Mouse (Mus musculus): ENCODE measurements at regions not wholly inside any gene's neighbourhood (a gene's known extent, or its start where the extent isn't known, plus 50 kb on each side); places are given as distances from the start of the nearest gene placed in this dataset.

DNA sequence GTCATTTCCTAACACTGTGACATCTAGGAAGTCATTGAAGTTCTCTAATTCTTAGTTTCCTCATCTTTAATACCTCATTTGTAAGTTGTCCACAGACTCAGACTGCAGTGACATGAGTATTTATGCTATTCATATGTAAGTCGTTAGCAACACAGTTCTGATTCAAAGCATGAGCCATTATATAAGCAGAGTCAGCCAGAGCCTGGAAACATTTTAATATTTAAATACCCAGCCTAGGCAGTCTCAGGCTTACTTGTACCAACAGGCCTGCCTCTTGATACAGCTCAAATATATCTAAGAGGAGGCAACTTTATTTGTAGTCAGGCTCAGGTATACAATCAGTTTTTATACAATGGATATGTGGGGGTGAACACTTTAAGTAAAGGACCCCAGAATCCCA is 534.8 kb upstream of the Gm26657 start:
- DNase-seq (ENCODE audit: extremely low spot score in 1 of 2, low spot score in 1 of 2): no peak

DNA sequence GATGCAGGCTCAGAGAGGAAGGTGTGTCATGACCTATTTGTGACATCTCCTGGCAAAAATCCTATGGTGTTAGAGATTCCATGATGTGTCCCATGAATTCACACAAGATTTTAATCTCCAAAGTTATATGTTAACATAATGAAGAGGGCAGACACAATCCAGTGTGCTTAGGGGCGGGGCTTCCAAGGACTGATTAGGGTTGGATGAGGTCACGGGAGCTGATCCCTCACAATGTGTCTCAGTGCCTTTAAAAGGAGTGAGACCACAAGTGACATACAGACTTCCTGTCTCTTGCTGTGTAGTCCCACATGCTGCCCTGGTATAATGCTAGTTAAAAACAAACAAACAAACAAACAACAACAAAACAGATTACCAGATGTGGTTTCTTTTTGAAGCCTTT is 546.5 kb upstream of the Gm26657 start:
- no peak for DNase-seq (ENCODE audit: extremely low spot score in 1 of 2, low spot score in 1 of 2)

DNA sequence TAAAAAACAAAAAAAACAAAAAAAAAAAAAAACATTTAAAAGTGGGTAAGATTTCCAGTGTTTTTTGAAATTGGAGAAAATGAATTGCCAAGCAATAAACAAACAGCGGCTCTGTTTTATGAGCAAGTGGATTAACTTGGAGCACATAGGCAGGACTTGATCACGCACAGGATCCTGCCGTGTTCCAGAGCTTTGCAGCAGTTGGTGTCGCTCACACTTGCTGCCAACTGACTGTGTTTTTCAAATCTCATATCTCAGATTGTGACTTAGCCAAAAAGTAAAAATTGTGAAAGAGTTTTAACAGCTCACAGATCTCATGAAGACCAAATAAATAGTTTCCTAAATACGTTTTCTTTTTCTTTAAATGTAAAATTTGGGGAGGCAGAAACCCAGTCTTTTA is 547.4 kb upstream of the Gm26657 start:
- DNase-seq (ENCODE audit: extremely low spot score in 1 of 2, low spot score in 1 of 2): no peak

DNA sequence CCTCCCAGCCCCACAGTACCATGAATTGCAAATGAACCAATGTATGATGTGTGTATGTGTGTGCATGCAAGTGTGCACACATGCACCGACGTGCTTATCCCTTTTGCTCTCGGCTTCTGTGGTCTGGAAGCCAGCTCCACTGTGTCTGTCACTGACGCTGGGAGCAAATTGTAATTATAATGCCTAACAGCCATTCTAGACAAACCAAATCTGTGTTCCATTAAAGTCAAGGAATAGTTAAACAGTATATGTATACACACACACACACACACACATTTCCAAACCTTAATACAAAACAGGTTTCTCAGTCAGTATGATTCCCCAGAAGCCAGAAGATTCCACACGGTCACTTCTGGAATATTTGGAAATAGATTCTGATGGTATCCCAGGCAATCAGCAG is 560.3 kb upstream of the Gm26657 start:
- DNase-seq (ENCODE audit: extremely low spot score in 1 of 2, low spot score in 1 of 2): no peak

DNA sequence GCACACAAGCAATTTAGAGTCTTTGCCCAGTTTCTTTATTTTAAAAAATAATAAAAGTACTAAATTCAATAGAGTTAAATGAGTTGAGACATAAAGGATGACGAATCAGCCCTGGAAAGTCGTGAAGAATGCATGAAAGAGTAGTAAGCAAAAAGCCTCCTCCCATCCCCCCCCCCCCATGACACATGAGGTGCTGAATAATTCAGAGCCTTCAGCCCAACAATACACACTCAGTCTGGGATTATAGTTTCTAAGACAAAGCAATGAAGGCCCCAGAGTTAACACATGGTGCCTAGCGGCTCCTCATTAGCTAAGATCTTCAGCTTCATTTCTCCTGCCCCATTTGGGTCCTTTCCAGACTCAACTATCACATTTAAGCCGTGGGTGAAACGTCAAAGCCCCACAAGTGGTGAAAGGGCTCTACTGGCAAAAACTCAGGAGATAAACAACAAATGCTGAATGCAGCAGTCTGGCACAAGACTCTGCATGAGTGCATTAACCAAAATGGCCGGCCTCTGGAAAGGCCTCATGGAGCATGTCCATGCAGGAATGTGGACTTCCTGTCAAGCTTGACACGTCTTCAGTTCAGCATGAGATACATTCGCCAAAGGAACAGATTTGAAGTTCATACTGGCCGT is 560.9 kb upstream of the Gm26657 start:
- no peak for DNase-seq (ENCODE audit: extremely low spot score in 1 of 2, low spot score in 1 of 2)

DNA sequence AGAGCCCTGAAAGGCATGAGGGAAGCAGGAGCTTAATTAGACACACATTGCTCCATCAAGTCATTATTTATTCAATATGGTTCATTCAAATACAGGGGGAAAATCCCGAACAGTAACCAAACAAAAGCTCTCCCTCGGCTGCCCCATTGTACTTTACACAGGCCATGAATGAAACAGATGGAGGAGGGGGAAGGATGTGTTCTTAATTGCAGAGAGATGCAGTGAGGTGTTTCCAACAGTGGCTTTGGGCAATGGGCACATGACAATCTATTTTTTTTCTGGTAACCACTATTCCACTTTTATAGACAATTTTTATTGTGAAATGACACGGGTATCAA is 578.6 kb upstream of the Gm26657 start:
- no peak for DNase-seq (ENCODE audit: extremely low spot score in 1 of 2, low spot score in 1 of 2)

DNA sequence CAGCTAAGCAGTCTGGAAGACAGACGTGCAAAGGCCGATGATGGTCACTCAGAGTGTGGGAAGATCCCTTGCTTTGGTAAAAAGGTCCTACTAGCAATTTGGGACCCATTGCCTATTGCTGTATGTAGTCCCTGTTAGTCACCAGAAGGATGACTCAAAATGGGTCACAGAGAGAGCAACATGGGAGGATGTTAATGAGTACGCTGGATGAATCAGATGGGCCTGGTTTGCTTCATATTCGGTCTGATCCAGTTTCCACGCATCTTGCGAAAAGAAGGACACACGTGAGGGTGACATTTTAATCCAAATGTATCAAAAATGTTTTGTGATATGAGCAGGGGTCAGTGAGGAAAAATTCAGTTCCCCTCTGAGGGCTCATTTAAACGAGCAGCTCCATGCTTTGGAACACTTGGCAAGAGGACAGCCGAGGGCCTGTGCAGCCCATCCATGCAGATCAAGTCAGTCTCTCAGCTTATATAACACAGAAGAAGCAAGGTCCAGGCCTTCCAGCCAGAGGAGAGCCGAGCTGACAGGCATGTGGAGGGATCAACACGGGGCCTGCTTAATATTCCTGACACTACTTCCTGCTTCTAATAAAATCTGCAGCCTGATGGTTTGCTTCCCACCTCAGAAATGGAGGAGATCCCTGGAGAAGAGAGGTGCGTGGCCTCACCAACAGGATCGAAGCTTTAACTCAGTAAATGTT is 579.2 kb upstream of the Gm26657 start:
- DNase-seq (ENCODE audit: extremely low spot score in 1 of 2, low spot score in 1 of 2): no peak

DNA sequence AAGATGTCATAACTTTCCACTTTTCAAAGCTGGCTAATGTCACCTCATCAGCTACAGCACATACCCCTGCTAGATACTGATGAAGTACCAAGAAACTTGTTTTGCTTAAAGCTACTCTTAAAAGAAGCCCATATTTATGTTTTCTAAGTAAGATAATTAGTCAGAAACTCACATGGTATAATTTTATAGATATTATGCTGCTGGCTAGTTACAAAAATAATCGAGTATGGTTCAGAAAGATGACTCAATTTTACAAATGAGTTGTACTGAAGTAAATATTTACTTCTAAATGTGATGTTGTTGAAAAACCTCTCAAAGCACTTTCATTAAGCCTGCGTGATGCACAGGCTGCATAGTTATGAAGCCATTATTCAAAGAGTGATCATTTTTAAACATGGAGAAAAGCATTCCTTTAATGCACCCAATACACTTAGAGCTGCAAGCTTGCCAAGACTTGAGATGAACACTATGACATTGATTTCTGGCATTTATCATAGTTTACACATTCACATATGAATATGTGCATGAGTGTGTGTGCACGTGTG is 582.3 kb upstream of the Gm26657 start:
- DNase-seq (ENCODE audit: extremely low spot score in 1 of 2, low spot score in 1 of 2): no peak

DNA sequence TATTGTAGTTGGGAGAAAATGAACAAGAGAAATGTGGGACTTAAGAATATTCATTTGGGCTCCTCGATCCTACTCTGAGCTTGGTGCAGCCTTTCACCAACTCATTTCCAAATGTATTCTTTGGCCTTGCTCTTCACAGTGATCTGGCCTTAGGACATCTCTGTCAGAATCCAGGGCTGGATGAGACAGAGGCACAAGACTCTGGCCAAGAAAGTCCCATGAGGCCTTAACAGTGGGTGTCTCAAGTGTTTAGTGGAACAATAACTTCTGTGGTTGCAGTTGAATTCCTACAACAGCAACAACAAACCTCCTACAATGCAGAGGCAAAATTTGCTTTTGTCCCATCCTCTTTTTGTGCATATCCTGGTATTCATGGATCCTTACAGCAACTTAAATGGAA is 589.2 kb upstream of the Gm26657 start:
- no peak for DNase-seq (ENCODE audit: extremely low spot score in 1 of 2, low spot score in 1 of 2)

DNA sequence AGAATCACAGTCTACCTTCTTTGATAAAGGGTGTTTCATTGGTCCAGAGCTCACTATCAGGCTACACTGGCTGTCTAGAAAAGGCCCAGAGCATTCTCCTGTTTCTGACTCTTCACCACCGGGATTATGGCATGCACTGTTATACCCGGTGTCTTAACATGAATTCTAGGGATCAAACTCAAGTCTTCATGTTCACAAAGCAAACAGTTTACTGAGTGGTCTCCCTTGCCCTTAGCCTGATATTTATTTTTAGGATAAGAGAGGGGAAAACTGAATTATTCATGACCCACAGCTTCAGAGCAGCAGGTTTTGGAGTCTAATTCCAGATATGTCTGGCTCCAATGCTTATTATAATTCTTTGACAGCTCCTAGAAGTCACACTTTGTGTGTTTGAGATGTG is 596.0 kb upstream of the Gm26657 start:
- no peak for DNase-seq (ENCODE audit: extremely low spot score in 1 of 2, low spot score in 1 of 2)

DNA sequence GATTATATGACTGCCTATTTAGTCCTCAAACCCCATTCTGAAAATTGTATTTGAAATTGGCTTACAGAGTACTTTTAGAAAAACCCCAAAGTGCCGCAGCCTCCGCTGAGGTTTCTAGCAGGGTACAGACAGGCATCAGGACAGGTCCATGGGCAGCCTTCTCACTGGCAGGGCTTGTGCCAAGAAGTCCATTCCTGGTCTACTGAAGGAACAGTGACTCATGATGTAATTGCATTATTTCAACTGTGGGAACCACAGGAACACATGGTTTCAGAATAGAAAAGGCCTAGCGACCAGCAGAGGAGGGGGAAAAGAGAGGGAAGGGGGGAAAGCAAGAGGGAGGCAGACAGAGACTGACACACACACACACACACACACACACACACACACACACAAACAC is 603.0 kb upstream of the Gm26657 start:
- no peak for DNase-seq (ENCODE audit: extremely low spot score in 1 of 2, low spot score in 1 of 2)

DNA sequence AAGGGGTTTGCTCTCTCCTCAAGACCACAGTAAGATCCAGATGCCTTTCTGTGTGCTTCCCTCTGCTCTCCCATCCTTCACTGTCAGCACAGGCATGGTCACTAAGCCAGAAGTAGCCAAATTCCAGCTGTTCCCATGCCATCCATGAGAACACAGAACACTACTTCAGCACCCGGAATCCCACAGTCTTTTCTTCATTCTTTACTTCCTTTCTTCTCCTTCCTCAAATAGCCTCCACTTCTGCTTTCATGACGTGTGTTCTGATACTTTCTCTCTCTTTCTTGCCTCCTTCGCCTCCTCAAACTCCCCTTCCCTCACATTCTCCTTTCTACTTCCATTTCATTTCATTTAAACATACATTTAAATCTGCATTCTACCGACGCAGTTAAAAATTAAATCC is 602.1 kb upstream of the Klf4 start:
- no peak for DNase-seq (ENCODE audit: extremely low spot score in 1 of 2, low spot score in 1 of 2)

DNA sequence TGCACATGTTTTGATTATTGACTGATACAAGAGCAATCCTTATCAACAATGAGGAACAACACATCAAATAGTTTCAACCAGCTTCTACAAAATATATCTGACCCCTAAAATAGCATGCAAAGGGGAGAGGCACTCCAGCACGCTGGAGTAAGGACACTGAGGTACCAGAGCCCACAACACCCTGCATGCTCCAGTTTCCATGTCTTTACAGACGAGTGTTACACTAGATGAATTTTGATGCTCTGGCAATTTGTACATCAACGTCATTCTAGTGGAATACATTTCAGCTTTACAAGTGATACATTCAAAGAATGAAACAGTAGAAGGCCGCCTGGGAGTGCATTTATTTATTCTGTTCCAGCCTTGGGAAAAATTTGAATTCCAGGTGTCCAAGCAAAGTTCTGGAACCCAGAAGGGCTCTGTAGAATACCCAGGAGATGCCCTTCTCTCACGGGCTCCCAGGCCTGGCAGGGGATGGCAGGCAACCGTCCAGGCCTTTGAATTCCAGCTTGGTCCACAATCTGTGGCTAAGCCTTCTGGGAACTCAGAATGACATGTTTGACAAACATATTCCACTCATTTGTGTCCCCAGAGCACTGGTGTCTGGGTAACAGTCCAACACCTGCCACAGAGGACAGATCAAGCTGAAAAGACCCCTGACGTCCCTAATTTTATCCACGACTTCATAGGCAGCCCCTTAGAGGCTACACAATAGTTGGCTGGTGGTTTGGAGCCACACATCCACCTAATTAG is 595.6 kb upstream of the Klf4 start:
- DNase-seq (ENCODE audit: extremely low spot score in 1 of 2, low spot score in 1 of 2): peak in 1 of 2 experiments; percentile 5

DNA sequence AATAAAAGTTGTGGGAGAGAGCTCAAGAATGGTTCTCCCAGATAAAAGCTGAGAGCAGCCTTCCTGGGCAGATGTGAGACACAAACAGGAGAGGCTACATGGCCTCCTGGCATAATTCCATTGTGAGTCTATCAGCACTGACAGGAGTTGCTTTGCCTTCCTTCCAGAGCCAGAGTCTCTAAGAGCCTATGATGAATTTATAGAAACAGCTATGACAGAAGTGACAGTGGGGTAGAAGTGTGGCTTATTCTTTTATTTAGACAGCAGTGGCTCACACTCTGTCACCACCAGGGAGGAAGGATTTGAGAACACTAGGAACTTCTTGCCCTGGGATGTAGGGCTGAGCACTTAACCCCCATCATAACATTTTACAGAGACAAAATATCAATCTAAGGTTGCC is 592.2 kb upstream of the Klf4 start:
- DNase-seq (ENCODE audit: extremely low spot score in 1 of 2, low spot score in 1 of 2): no peak

DNA sequence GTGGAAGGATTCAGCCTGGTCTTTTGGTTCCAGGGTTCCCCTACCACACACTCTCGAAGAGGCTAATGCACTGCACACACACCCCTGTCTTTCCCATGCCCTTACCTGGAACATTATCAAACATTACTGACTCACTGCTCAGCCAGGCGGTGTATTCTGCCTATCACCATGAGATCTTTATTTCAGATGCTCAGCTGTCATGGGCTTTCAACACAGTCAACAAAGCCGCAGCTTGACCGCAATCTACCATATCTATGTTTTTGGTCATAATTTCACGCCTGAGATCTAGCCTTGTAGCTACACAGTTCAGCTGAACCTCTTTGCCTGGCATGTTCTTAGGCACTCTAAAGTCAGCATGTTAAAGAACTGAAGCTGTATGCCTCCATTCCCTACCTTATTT is 589.9 kb upstream of the Klf4 start:
- no peak for DNase-seq (ENCODE audit: extremely low spot score in 1 of 2, low spot score in 1 of 2)

DNA sequence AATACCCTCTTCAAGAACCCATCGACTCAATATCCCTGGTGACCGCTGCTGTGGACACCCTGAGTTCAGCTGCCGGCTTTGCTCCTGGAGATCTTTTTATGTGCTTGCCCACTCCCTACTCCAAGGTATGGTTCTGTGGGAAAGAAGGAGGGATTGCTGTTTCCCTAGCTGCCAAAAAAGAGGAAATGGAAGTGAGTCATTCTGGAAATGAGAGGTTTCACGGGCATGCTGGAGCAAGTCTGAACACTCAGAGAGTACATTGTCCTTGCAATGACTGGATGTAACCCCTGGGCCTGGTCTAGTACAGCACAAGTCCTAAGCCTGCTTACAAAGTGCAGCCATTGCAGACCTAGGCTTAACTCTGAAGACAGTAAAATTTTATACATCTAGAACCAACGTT is 589.4 kb upstream of the Klf4 start:
- DNase-seq (ENCODE audit: extremely low spot score in 1 of 2, low spot score in 1 of 2): no peak

DNA sequence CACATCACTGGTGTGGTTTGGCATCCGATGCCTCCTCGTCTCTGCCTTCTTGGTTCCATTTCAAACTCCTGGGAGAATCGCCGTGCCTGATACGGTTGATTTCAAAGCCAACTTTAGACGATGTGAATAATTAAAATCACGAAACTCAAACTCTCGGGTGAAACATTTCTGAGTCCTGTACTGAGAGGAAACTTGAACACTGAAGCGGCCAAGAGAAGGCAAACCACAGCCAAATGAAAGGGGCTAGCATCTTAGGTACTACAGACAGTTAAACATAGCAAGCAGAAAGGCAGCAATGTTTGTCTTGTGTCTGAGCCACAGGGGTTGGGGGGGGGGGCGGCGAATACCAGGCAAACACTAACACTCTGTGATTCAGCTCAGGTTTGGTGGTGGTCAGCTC is 588.1 kb upstream of the Klf4 start:
- no peak for DNase-seq (ENCODE audit: extremely low spot score in 1 of 2, low spot score in 1 of 2)

DNA sequence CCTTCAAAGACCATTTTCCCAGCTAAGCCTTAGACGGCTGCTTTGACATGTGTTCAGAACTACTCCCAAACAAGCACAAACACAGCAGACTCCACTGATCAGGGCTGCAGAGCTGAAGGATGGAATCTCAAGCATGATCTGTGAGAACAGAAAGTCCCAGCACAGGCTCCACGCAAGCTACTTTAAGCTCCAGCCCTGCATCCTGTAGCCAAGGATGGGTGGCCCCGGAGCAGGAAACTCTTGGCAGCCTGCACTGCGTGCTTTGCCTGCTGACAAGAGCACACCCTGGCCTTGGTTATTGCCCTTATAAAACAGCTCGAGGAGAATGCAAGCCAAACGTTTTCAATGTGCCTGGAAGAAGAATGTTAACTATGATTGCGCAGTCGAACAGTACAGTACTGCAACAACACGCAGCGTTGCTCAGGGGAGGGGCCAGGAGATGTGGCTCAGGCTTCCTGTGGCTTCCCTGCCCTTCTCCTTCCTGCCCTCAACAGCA is 581.5 kb upstream of the Klf4 start:
- peak; percentile 11 to 37 for DNase-seq (ENCODE audit: extremely low spot score in 1 of 2, low spot score in 1 of 2)

DNA sequence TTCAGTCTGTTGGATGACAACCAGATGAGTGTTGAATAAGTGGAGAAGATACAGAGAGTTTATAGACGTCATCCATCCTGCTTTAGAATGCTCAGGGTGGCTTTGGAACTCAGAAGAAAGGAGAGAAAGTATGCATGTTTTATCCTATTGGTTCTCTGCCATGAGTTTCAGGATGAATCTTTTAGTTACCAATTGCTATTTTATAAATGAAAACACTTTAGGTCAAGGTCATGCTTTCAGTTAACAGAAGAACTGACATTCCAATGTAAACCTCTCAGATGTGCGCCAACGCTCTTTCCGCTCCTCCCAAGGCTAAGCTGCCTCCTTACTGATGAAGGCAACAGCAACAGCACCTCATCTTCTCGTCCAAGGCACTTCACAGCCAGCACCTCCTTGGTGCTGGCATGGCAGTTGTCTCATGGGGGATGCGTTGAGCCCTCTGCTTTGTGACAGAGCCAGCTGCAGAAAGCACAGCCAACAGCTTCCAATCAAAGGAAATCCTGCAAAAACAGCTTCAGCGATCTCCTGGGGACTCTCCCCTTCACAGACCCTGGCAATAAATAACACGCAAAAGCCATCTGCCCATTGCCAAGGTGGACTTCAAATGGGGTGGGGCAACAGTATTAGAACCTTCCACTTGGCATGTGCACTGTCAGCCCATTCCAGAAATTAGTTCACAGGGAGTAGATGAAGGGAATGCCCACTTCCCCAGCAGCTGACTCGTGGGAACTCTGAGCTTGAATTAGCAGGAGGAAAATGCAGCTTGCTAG is 580.9 kb upstream of the Klf4 start:
- no peak for DNase-seq (ENCODE audit: extremely low spot score in 1 of 2, low spot score in 1 of 2)

DNA sequence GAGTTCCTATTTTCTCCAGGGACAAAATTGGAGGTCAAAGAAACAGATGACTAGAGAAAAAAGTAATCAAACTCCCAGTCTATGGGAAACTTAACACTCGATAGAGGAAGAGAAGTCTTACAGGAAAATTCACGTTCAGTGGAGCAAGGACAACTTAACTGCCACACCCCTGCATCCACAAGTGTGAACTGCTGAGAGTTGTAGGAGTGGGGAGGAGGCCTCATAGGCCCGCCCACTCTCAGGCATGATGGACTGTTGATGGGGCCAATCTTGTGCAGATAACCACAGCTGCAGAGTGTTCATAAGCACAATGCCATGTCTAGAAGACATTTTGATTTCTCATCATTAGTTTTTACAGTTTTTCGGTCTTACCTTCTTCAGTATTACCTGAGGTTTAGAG is 574.7 kb upstream of the Klf4 start:
- no peak for DNase-seq (ENCODE audit: extremely low spot score in 1 of 2, low spot score in 1 of 2)

DNA sequence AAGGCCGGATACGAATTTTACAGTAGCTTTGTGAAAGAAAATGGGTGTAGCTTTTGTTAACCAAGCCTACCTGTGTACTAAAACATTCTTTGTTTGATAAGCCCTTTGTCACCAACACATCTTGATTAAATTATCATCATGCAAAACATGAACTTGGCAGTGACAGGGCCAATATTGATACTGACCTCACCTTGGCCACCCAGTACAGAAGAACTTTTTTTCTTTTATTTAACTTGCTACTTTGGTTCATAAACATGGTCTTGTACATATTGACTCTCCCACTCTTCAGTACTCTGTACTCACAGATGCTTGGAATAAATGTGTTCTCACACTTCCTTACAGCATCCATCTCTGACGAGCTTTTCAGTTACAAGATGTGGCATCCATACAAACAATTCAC is 570.0 kb upstream of the Klf4 start:
- no peak for DNase-seq (ENCODE audit: extremely low spot score in 1 of 2, low spot score in 1 of 2)
